Mouse (Mus musculus) heart, embryonic 12.5 days (tissue): Measurements from ENCODE around the gene Usp17lb. TPM values are rescaled to one million over a fixed set of nuclear protein-coding genes. Genes with fewer than 3 reads are reported as not detected.
"Not testable (repeated sequence)": the region's sequence is repeated elsewhere in the genome, so short reads cannot be mapped to it uniquely, and the experiment has no call there.

Source experiments
- ATAC-seq: fragments of 200-750 bp; cut with Nextera tagmentation; 2 replicates; pipeline ENCODE4 v1.8.0; 2017; ENCODE audit warnings: moderate TSS enrichment, moderate library complexity; ENCODE audit not compliant: insufficient number of reproducible peaks, low FRiP score
- H3K27ac ChIP-seq: fragments of 300-500 bp; sonication (generic); 2 replicates; pipeline ENCODE4 v1.5.1; 2016; ENCODE audit warnings: mild to moderate bottlenecking, moderate library complexity; ENCODE audit not compliant: poor library complexity, severe bottlenecking
- H3K27me3 ChIP-seq: fragments of 300-500 bp; sonication (generic); replicated peaks from 2 replicates; pipeline ENCODE4 v1.6.1; 2016; ENCODE audit warnings: mild to moderate bottlenecking, moderate library complexity
- H3K36me3 ChIP-seq: fragments of 300-500 bp; sonication (generic); 2 replicates; pipeline ENCODE4 v1.6.1; 2016; ENCODE audit warnings: mild to moderate bottlenecking, moderate library complexity
- H3K4me1 ChIP-seq: fragments of 300-500 bp; sonication (generic); replicated peaks from 2 replicates; pipeline ENCODE4 v1.6.1; 2016; ENCODE audit warnings: mild to moderate bottlenecking
- H3K4me2 ChIP-seq: fragments of 300-500 bp; sonication (generic); 2 replicates; pipeline ENCODE4 v1.6.1; 2016; ENCODE audit warnings: mild to moderate bottlenecking, moderate library complexity
- H3K4me3 ChIP-seq: fragments of 300-500 bp; sonication (generic); 2 replicates; pipeline ENCODE4 v1.5.1; 2016; ENCODE audit warnings: mild to moderate bottlenecking
- H3K9ac ChIP-seq: fragments of 300-500 bp; sonication (generic); 2 replicates; pipeline ENCODE4 v1.6.1; 2016; ENCODE audit warnings: mild to moderate bottlenecking, moderate library complexity
- H3K9me3 ChIP-seq: fragments of 300-500 bp; sonication (generic); replicated peaks from 2 replicates; pipeline ENCODE4 v1.6.1; 2016; ENCODE audit warnings: mild to moderate bottlenecking, moderate library complexity
- WGBS: fragments of 180-500 bp; shearing (Covaris S2); methylation state at CpG from one replicate; pipeline ENCODE4 v1.1.7; 2016; 5-methylcytosine and 5-hydroxymethylcytosine counted together
- polyA plus RNA-seq: library from polyadenylated mRNA; unstranded; fragments of >200 nt; fragmentation: Nextera tagmentation; extraction: Ambion mirVana; gene quantifications from 2 replicates; pipeline ENCODE4 v1.2.1, GENCODE M21; 2016

Usp17lb gene
- polyA plus RNA-seq, result not detected in 2 replicates

- 57% methylated on average over 1 of the region's 1 CpGs for WGBS
- H3K27me3 ChIP-seq, result no peaks in the 10 kb centered on the region
- no peak within 1 kb of the TSS for H3K27ac ChIP-seq
- no peak for ATAC-seq
- no peak within 1 kb of the TSS for H3K4me3 ChIP-seq
- no peak within 1 kb of the TSS for H3K9ac ChIP-seq
- H3K9me3 ChIP-seq, result no peaks in the 10 kb centered on the region
- H3K4me1 ChIP-seq, result no peaks in the 10 kb centered on the region
- no peaks in the 10 kb centered on the region for H3K36me3 ChIP-seq
- H3K4me2 ChIP-seq, result no peak within 1 kb of the TSS
Measured at GRCm38 (mm10) chr7:104842503-104842902, at the start of gene Usp17lb. Usp17lb (minus strand) TSS chr7:104842603.

GRCm38 (mm10) chr7:104877731-104878130 is 35.3 kb upstream of the Usp17lb start, which contains the start of gene Olfr665:
Olfr665 (plus strand) TSS chr7:104878031.
- no peak within 1 kb of the TSS for H3K9ac ChIP-seq
- ATAC-seq, result no peak
- no peaks in the 10 kb centered on the region for H3K36me3 ChIP-seq
- H3K4me3 ChIP-seq, result no peak within 1 kb of the TSS
- no peaks in the 10 kb centered on the region for H3K9me3 ChIP-seq
- H3K27me3 ChIP-seq, result no peaks in the 10 kb centered on the region
- 44% methylated on average over 1 of the region's 1 CpGs for WGBS
- H3K27ac ChIP-seq, result no peak within 1 kb of the TSS
- H3K4me1 ChIP-seq, result no peaks in the 10 kb centered on the region
- H3K4me2 ChIP-seq, result no peak within 1 kb of the TSS

GRCm38 (mm10) chr7:104861381-104861780 is 19.0 kb upstream of the Usp17lb start:
- Histone ChIP-seq H3K9ac (no peak overlapping the region), H3K4me1 (no peaks in the 10 kb centered on the region), H3K4me3 (no peak overlapping the region), H3K9me3 (peaks cover 10% of the 10 kb centered on the region), H3K27ac (no peak overlapping the region), H3K27me3 (no peaks in the 10 kb centered on the region), H3K4me2 (no peak overlapping the region), H3K36me3 (no peaks in the 10 kb centered on the region)
- 72% methylated on average over 3 of the region's 3 CpGs for WGBS
- ATAC-seq, result no peak

DNA sequence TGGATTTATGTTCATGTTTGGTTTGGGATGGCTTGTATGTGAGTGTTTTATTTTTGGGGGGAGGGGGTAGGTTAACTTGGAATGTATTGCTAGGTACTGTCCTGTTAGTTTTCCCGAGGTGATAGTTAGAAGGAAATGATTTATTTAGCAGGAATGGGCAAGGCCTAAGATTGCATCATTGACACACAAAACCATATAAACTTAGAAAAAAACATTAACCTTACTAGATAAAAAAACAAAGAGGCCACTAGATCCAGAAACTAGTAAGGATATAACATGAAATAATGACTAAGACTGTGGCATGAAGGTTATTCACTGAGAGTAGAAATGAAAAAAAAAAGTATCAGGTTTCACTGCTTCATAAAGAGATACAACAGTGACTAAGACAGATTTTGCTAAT is 15.3 kb upstream of the Usp17lb start:
- H3K27me3 ChIP-seq, result no peaks in the 10 kb centered on the region
- peaks cover 10% of the 10 kb centered on the region for H3K9me3 ChIP-seq
- H3K27ac ChIP-seq, result no peak overlapping the region
- no peak for ATAC-seq
- 70% methylated on average over 1 of the region's 1 CpGs for WGBS
- H3K4me1 ChIP-seq, result no peaks in the 10 kb centered on the region
- no peak overlapping the region for H3K4me3 ChIP-seq
- H3K36me3 ChIP-seq, result no peaks in the 10 kb centered on the region
- H3K9ac ChIP-seq, result no peak overlapping the region
- no peak overlapping the region for H3K4me2 ChIP-seq

DNA sequence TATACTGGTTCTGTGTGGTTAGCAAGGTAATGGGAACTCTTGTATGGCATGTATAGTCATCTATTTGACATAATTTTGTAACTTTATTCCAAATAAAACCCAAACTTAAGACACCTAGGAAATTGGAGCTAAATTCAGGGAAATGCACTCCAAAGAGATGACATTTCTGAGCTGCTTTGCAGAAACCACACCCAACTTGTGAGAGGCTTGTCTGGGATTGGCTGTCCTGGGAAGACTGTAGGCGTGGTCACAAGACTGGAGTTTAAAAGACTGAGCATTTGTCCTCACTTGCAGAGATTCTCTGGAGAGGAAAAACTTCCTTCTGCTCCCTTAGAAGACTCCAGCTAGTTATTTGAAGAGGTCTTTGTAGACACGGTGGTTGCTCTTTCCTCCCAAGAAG is 14.3 kb upstream of the Usp17lb start, which contains the start of gene Usp17la:
Gene Usp17la (plus strand): TSS at position 301 of the 400 bp plus-strand sequence.
- not testable (repeated sequence) for H3K4me1 ChIP-seq, H3K27ac ChIP-seq, H3K36me3 ChIP-seq, ATAC-seq, H3K4me3 ChIP-seq, H3K27me3 ChIP-seq, H3K4me2 ChIP-seq, H3K9ac ChIP-seq
- H3K9me3 ChIP-seq, result peaks cover 10% of the 10 kb centered on the region
- WGBS, result 61% methylated on average over 2 of the region's 2 CpGs

DNA sequence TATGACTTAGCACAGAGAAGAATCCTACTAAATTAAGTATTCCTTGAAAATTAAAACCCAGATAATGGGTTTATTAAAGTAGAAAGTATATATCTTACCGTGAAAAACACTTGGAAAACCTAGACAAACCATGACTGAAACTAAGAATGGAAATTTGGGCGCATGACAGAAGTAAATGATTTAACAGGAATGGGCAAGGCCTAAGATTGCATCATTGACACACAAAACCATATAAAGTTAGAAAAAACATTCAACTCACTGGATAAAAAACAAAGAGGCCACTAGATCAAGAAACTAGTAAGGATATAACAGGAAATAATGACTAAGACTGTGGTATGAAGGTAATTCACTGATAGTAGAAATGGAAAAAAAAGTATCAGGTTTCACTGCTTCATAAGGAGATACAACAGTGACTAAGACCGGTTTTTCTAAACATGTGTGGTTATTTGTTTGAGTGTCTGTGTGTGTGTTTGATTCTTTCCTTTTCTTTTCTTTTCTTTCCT is 12.9 kb upstream of the Usp17lb start:
- Histone ChIP-seq H3K4me2 (no peak overlapping the region), H3K27me3 (no peaks in the 10 kb centered on the region), H3K4me1 (no peaks in the 10 kb centered on the region), H3K27ac (no peak overlapping the region), H3K9me3 (peaks cover 6% of the 10 kb centered on the region), H3K36me3 (no peaks in the 10 kb centered on the region), H3K9ac (no peak overlapping the region), H3K4me3 (no peak overlapping the region)
- 69% methylated on average over 3 of the region's 3 CpGs for WGBS
- no peak for ATAC-seq

- 74% methylated on average over 2 of the region's 2 CpGs for WGBS
- not testable (repeated sequence) for H3K27me3 ChIP-seq, H3K9me3 ChIP-seq, H3K4me2 ChIP-seq, H3K27ac ChIP-seq, H3K4me3 ChIP-seq, H3K36me3 ChIP-seq, H3K9ac ChIP-seq, H3K4me1 ChIP-seq, ATAC-seq
Measured at GRCm38 (mm10) chr7:104851546-104851945, 9.1 kb upstream of the Usp17lb start.

DNA sequence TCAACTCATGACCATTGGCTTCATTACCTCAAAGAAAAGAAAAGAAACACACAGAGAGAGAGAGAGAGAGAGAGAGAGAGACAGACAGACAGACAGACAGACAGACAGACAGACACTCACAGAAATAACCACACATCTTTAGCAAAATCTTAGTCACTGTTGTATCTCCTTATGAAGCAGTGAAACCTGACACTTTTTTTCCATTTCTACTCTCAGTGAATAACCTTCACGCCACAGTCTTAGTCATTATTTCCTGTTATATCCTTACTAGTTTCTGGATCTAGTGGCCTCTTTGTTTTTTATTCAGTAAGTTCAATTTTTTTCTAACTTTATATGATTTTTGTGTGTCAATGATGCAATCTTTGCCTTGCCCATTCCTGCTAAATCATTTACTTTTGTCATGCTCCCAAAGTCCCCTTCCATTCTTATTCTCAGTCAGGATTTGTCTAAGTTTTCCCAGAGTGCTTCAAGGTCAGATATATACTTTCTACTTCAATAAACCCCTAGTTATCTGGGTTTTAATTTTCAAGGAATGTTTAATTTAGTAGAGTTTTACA is 1.4 kb upstream of the Usp17lb start:
- H3K9ac ChIP-seq, result no peak overlapping the region
- H3K36me3 ChIP-seq, result no peaks in the 10 kb centered on the region
- H3K27me3 ChIP-seq, result no peaks in the 10 kb centered on the region
- 68% methylated on average over 1 of the region's 1 CpGs for WGBS
- H3K4me3 ChIP-seq, result no peak overlapping the region
- H3K4me1 ChIP-seq, result no peaks in the 10 kb centered on the region
- no peak for ATAC-seq
- H3K27ac ChIP-seq, result no peak overlapping the region
- H3K4me2 ChIP-seq, result no peak overlapping the region
- H3K9me3 ChIP-seq, result no peaks in the 10 kb centered on the region

DNA sequence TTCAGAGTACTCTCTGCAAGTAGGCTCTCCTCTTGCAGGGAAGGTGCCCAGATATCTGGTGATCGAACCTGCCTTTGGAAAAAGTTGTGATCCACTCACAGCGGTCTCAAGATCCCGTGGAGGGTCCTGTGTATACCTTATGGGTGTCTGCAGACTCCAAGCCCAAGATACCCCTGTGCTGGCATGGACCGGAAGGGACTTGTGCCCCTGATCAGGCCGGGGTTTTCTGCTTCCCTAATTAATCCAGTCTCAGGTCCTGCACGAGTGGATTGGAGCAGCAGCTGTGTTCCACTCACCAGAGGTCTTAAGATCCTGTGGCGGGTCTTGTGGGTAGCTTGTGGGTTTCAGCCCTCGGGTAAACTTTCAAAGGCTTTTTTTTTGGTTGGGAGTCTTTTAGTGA is 32.1 kb downstream of the Usp17lb start:
- H3K9ac ChIP-seq, H3K36me3 ChIP-seq, H3K4me1 ChIP-seq, H3K4me3 ChIP-seq, H3K27ac ChIP-seq, H3K4me2 ChIP-seq, ATAC-seq, H3K27me3 ChIP-seq, H3K9me3 ChIP-seq: not testable (repeated sequence)
- WGBS, result 69% methylated on average over 8 of the region's 8 CpGs

DNA sequence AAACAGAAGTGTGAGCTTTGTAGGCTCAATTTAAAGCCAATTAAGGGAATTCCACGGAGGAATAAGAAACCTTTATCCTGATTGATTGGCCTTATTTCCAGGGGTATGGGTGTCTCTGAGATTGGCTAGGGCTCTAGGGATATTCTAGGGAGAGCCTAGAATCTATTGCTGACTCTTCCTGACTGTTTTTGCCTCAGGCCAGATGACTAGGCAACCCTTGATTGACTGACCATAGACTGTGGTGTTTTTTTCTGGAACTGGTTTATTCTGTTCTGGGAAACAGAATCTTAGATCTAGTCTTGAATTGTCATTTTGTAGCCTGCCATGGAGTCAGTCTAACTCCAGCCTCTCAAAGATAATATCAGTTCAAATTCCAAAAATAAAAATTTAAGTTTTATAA is 51.6 kb downstream of the Usp17lb start:
- no peak for ATAC-seq
- 62% methylated on average over 1 of the region's 1 CpGs for WGBS

More for the DNA sequence above, 51.6 kb downstream of the Usp17lb start:
- H3K4me1 ChIP-seq, result no peaks in the 10 kb centered on the region
- H3K4me2 ChIP-seq, result no peak overlapping the region
- no peak overlapping the region for H3K27ac ChIP-seq
- no peak overlapping the region for H3K4me3 ChIP-seq
- H3K9ac ChIP-seq, result no peak overlapping the region
- H3K27me3 ChIP-seq, result no peaks in the 10 kb centered on the region
- H3K36me3 ChIP-seq, result no peaks in the 10 kb centered on the region
- no peaks in the 10 kb centered on the region for H3K9me3 ChIP-seq
